Mouse (Mus musculus): ENCODE results near the gene Ttc25. TPM values are rescaled to one million over a fixed set of nuclear protein-coding genes. Genes with fewer than 3 reads are reported as not detected.

Gene Ttc25
- 0.30 and 0.68 TPM in 2 replicates for polyA plus RNA-seq (2012; rRNA removed)

GRCm38 (mm10) chr11:100544832-100545745 lies at the start of gene Ttc25:
Ttc25 (plus strand) TSS chr11:100545607.

DNA sequence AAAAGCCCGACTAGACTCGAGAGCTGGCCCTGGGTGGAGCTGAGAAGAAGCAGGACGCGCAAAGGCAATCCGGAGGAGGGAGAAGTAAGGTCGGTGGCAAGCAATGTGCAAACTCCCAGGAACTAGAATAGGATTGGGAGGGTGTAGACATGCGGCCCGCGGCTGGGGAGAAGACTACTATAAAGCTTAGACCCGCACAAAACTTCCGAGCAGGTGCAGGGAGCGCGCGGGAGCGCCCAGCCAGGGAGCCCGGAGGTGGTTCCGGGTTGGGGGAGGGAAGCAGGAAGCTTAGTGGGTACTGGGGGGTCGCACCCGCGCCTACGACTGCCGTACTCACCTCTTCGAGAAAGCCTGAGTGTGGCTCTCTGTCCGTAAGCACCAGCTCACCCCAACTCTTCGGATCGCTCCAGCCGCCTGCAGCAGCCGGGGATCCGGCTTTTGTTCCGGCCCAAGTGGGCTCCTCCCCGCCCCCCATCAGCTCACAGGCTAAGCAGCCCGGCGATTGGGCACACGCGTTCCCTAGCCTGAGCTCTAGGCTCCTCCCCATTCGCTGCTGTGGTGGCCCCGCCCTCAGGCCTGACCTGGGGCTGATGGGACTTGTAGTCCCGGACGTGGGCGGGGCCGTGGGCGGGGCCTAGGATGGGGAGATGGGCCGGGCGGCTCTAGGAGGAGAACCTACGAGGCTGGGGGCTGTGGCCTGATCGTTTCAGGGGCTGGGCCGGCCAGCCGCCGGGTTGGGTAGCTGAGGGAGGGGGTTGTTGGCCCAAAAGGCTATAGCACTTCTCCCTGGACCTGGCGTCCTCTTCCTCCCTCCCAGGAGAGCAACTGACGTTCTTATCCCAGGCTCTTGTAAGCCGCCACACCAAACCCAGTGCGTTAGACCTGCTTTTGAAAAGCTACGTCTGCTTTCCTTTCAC lies 17.7 kb upstream of the Ttc25 start, which contains the start of gene Acly:
TSS of gene Acly (minus strand) at position 543 of the 917 bp plus-strand sequence.

DNA sequence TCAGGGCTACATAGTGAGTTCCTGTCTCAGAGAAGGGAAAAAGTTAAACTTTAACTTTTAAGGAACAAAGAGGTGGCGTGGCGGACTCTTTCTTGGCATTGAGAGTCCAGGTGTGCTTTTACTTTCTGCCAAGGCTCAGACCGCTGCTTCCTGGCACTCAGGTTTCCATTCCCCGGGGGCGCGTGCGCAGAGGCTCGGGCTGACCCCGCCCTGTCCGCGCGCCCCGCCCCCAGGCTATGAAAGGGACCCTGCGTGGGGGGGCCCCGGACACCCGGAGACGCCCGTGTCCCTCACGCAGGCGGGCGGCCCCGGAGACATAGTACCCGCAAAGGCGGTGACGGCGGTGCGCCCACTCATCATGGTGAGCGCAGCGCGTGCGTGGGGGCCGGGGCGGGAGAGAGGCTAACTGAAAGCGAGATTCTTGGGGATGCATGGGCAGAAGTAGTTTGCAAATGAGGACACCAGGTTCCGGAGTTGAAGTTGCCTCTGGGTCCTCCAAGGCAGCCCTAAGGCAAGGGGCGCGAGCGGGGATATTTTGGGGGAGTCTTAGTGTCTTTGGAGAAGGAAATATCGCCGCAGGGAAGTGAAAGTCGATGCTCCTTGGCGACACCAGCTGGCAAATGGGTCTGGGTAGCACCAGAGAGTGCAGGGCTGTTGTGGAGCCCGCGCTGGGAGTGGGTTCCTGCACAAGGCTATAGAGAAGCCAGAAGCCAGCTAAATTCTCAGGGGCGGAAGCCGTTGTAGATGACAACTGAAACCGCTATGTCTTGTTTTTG lies 29.5 kb downstream of the Ttc25 start, which contains the start of gene Cnp:
TSS of gene Cnp (plus strand) at position 197 of the 776 bp plus-strand sequence.

GRCm38 (mm10) chr11:100618761-100619484 lies 73.5 kb downstream of the Ttc25 start, which contains the start of gene Nkiras2:
Nkiras2 (plus strand) TSS chr11:100619244.

GRCm38 (mm10) chr11:100619982-100620381 lies 74.6 kb downstream of the Ttc25 start, which contains the start of gene Dnajc7:
Dnajc7 (minus strand) TSS chr11:100620168.

Other genes starting within 250 kb of the Ttc25 start
- 95.0 and 110 TPM in 2 replicates for gene Eif1, start 225.7 kb upstream of the Ttc25 start, polyA plus RNA-seq (2012; rRNA removed)
- gene Gast, start 211.2 kb upstream of the Ttc25 start, polyA plus RNA-seq (2012; rRNA removed): not detected in 2 replicates
- 5.7 and 5.8 TPM in 2 replicates for gene Hap1, start 189.5 kb upstream of the Ttc25 start, polyA plus RNA-seq (2012; rRNA removed)
- 522 and 536 TPM in 2 replicates for gene Jup, start 147.8 kb upstream of the Ttc25 start, polyA plus RNA-seq (2012; rRNA removed)
- gene P3h4, start 130.8 kb upstream of the Ttc25 start, polyA plus RNA-seq (2012; rRNA removed): 27.1 and 30.5 TPM in 2 replicates
- gene Fkbp10, start 129.9 kb upstream of the Ttc25 start, polyA plus RNA-seq (2012; rRNA removed): 30.2 and 37.3 TPM in 2 replicates
- 17.8 and 21.2 TPM in 2 replicates for gene Nt5c3b, start 103.8 kb upstream of the Ttc25 start, polyA plus RNA-seq (2012; rRNA removed)
- gene Klhl10, start 103.7 kb upstream of the Ttc25 start, polyA plus RNA-seq (2012; rRNA removed): 0.10 and 0.23 TPM in 2 replicates
- 2.7 and 3.9 TPM in 2 replicates for gene Klhl11, start 72.9 kb upstream of the Ttc25 start, polyA plus RNA-seq (2012; rRNA removed)
- 144 and 146 TPM in 2 replicates for gene Acly, start 17.6 kb upstream of the Ttc25 start, polyA plus RNA-seq (2012; rRNA removed)
- 31.3 and 31.6 TPM in 2 replicates for gene Cnp, start 29.3 kb downstream of the Ttc25 start, polyA plus RNA-seq (2012; rRNA removed)
- 111 and 127 TPM in 2 replicates for gene Nkiras2, start 73.6 kb downstream of the Ttc25 start, polyA plus RNA-seq (2012; rRNA removed)
- 19.3 and 23.7 TPM in 2 replicates for gene Dnajc7, start 74.6 kb downstream of the Ttc25 start, polyA plus RNA-seq (2012; rRNA removed)
- 0.27 and 0.46 TPM in 2 replicates for gene Zfp385c, start 146.8 kb downstream of the Ttc25 start, polyA plus RNA-seq (2012; rRNA removed)
- 9.0 and 10.5 TPM in 2 replicates for gene Dhx58, start 158.7 kb downstream of the Ttc25 start, polyA plus RNA-seq (2012; rRNA removed)
- 29.3 and 31.9 TPM in 2 replicates for gene Kat2a, start 166.9 kb downstream of the Ttc25 start, polyA plus RNA-seq (2012; rRNA removed)
- gene Hspb9, start 168.2 kb downstream of the Ttc25 start, polyA plus RNA-seq (2012; rRNA removed): not detected in 2 replicates
- gene Rab5c, start 192.6 kb downstream of the Ttc25 start, polyA plus RNA-seq (2012; rRNA removed): 216 and 249 TPM in 2 replicates
- gene Kcnh4, start 214.3 kb downstream of the Ttc25 start, polyA plus RNA-seq (2012; rRNA removed): 0.02 and 0.06 TPM in 2 replicates
- gene Hcrt, start 217.3 kb downstream of the Ttc25 start, polyA plus RNA-seq (2012; rRNA removed): 0.24 and 0.80 TPM in 2 replicates
- 17.3 and 18.7 TPM in 2 replicates for gene Ghdc, start 225.3 kb downstream of the Ttc25 start, polyA plus RNA-seq (2012; rRNA removed)

Data from colon, adult 2 months (tissue).